Mouse (Mus musculus): ENCODE results near the gene Gp1ba.

- no peak for TF ChIP-seq CTCF (IDR thresholded peaks at IDR 0.05; ENCODE audit: low read depth)
- TF ChIP-seq EP300 (IDR thresholded peaks at IDR 0.05; ENCODE audit: low read depth), result no peak
These were observed 18.7 kb downstream of the Gp1ba start for GRCm38 (mm10) chr11:70657573-70657972.

Measured in liver, embryonic 14.5 days (tissue).